Mouse (Mus musculus) ES-E14 (cell line): ENCODE data around the gene Arid5b. TPM values are rescaled to one million over a fixed set of nuclear protein-coding genes. Genes with fewer than 3 reads are reported as not detected.

Experiments
- DNase-seq: peaks from one replicate; pipeline ENCODE4 v3.0.0-alpha.2; 2013; ENCODE audit warnings: low read depth, low spot score
- H3K27ac ChIP-seq: 2 replicates; pipeline ENCODE4 v1.5.1; 2012; ENCODE audit warnings: low read depth, mild to moderate bottlenecking, low read length, moderate library complexity, mixed read lengths; ENCODE audit not compliant: poor library complexity, insufficient read depth, severe bottlenecking
- H3K36me3 ChIP-seq: 2 replicates; pipeline ENCODE4 v1.6.1; 2012; ENCODE audit warnings: mild to moderate bottlenecking, low read length, moderate library complexity, mixed read lengths; ENCODE audit not compliant: control insufficient read depth, poor library complexity, insufficient read depth, severe bottlenecking
- H3K4me1 ChIP-seq, 2 experiments: fragments of 150-350 bp in 1 of 2; sonication (generic) in 1 of 2; 2 replicates each; pipeline ENCODE4 v1.6.1; 2012; ENCODE audit warnings: low read length in 2 of 2, mild to moderate bottlenecking in 1 of 2, mixed read lengths in 1 of 2; ENCODE audit not compliant: control insufficient read depth in 2 of 2, insufficient read depth in 2 of 2, poor library complexity in 1 of 2
- H3K4me3 ChIP-seq, 2 experiments: fragments of 150-350 bp in 1 of 2; sonication (generic) in 1 of 2; 2 replicates each; pipeline ENCODE4 v1.5.1; 2012; ENCODE audit warnings: low read length in 2 of 2, low read depth in 1 of 2, mild to moderate bottlenecking in 1 of 2, mixed read lengths in 1 of 2; ENCODE audit not compliant: insufficient read depth in 1 of 2, poor library complexity in 1 of 2, severe bottlenecking in 1 of 2
- H3K9ac ChIP-seq: 2 replicates; pipeline ENCODE4 v1.6.1; 2012; ENCODE audit warnings: low read depth, mild to moderate bottlenecking, low read length, mixed read lengths; ENCODE audit not compliant: poor library complexity, insufficient read depth, severe bottlenecking
- H3K9me3 ChIP-seq: fragments of 150-350 bp; sonication (generic); 2 replicates; pipeline ENCODE4 v1.6.1; 2012; ENCODE audit warnings: low read depth, mild to moderate bottlenecking, low read length; ENCODE audit not compliant: control insufficient read depth, insufficient read depth
- CHD2 ChIP-seq: IDR thresholded peaks from 2 replicates; pipeline ENCODE4 v1.6.1; 2014; ENCODE audit warnings: mild to moderate bottlenecking, low read depth, low read length, inconsistent platforms
- HCFC1 ChIP-seq: IDR thresholded peaks from 2 replicates; pipeline ENCODE4 v1.6.1; 2012; ENCODE audit warnings: low read length, inconsistent platforms, borderline replicate concordance; ENCODE audit not compliant: insufficient read depth
- MAFK ChIP-seq: IDR thresholded peaks from 2 replicates; pipeline ENCODE4 v1.6.1; 2014; ENCODE audit warnings: mild to moderate bottlenecking, low read depth, low read length, inconsistent platforms; ENCODE audit not compliant: insufficient read depth
- ZC3H11A ChIP-seq: IDR thresholded peaks from 2 replicates; pipeline ENCODE4 v1.6.1; 2012; ENCODE audit warnings: low read depth, mild to moderate bottlenecking, inconsistent platforms, low read length, borderline replicate concordance
- ZNF384 ChIP-seq: IDR thresholded peaks from 2 replicates; pipeline ENCODE4 v1.6.1; 2012; ENCODE audit warnings: low read depth, low read length, inconsistent platforms
- in situ Hi-C, 2 experiments: fragments of 600-800 bp; cut with MboI; formaldehyde crosslinking; loops; one replicate each; pipeline ENCODE4 v1.15.1; 2025; ENCODE audit warnings: low sequenced_read_pairs in 2 of 2, inconsistent platforms in 1 of 2; ENCODE audit not compliant: unreplicated experiment in 2 of 2
- total RNA-seq: library from RNA; depleted of rRNA; stranded (reverse); fragments of 300-350 nt; gene quantifications from 2 replicates; pipeline ENCODE4 v1.2.3, GENCODE M21; 2012

The Arid5b gene
- total RNA-seq, 1 experiment: 26.2 TPM

DNA sequence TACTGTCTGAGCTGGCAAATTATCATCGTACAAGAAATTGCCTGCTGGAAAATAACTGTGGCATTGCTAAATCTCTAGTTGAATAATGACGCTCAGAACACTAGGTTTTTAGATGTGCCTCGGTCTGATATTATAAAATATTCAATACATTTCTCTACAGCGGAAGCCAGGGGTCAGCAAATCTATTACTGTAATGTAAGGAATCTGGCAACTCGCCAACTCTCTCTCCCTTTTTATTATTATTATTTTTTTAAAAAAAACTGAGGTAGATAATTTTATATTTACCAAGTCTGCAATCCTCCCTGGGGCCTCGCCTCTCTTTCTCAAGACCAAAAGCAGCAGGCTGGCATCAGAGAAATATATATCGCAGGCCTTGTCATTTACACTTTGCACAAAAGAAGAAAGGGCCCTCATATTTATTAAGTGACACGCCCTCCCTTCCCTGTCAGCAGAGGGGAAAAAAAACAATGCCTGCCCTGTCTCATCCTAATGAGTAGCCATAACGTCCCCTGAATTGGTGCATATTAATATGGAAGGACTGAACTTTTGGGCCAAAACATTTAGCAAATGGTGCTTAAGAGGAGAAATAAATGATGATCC lies 172.1 kb downstream of the Arid5b start:
- in situ Hi-C loops: no loop called here
- no peaks in the 10 kb centered on the region for H3K9me3 ChIP-seq
- TF ChIP-seq MAFK (no peak), CHD2 (no peak), ZNF384 (no peak), ZC3H11A (no peak), HCFC1 (no peak)
- H3K4me1 ChIP-seq: peaks cover 11 to 14% of the 10 kb centered on the region in 2 experiments
- no peak overlapping the region for H3K9ac ChIP-seq
- peaks cover 24% of the 10 kb centered on the region for H3K36me3 ChIP-seq
- DNase-seq: no peak
- no peak overlapping the region for H3K27ac ChIP-seq
- no peak overlapping the region for H3K4me3 ChIP-seq

DNA sequence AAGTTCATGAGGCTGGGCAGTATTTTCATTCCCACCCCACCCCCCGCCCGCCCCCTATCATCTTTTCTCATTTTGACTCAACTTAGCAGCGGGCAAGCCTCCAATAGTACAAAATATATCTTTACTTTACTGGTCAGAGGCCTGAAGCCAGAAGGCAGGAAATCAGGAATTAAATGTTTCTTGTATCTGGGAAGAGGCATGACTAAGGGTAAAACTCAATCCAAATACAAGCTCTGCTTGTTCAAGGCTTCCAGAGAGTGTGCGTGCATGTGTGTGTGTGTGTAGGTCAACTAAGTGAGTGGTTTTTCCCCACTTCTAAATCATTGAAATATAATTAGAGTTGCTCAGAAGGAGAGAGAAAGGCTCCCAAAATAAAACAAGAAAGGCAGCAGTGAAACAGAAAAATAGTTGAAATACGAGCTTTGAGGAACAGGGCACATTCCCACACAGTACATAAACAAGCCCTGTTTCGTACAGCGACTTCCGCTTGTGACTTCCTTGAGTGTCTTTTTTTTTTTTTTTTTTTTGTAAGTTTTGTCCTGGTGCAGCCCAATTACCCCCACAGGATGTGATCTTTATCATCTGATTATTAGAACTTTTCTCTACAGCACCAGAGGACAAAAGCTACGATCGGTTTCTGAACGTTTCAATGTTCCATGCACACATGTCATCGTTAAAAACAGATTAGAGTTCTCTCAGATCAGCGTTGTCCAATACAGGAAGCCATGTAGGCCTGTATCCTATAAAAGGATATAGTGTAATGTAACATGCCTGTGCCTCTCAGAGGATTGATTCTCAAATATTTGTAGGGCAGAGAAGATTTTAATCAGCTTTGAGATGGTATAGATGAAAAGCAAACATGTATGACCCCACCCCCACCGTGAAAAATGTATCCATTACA lies 173.4 kb downstream of the Arid5b start:
- no peak for TF ChIP-seq ZNF384
- TF ChIP-seq HCFC1: no peak
- TF ChIP-seq ZC3H11A: no peak
- no peak for TF ChIP-seq MAFK
- TF ChIP-seq CHD2: no peak
- Histone ChIP-seq H3K4me3 (no peak overlapping the region), H3K36me3 (peaks cover 20% of the 10 kb centered on the region), H3K4me1 (peaks cover 6% of the 10 kb centered on the region in 2 experiments; a peak in 3 of 4 replicates), H3K9ac (no peak overlapping the region), H3K9me3 (no peaks in the 10 kb centered on the region), H3K27ac (no peak overlapping the region)
- no peak for DNase-seq
- in situ Hi-C loops: no loop called here

DNA sequence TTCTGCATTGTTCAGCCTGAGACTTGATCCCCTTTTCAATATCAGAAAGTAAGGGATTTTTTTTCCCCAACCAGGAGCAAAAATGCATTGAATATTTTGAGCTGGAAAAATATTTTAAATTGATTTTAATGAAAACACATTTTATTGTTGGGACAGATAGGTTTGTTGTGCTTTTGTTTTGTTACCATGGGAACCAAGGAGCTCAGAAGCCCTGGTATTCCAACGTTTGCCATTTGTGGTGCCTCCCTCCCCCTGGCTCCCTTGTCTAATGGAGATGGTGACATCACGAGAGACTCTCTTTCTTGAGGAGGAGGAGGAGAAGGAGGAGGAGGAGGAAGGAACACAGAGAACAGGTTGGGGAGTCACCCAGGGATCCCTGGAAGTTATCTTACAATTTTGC lies 174.1 kb downstream of the Arid5b start:
- H3K4me3 ChIP-seq: no peak overlapping the region
- H3K36me3 ChIP-seq: peaks cover 19% of the 10 kb centered on the region
- H3K4me1 ChIP-seq: peaks cover 6% of the 10 kb centered on the region in 2 experiments; a peak in 3 of 4 replicates
- no peak overlapping the region for H3K27ac ChIP-seq
- no peak overlapping the region for H3K9ac ChIP-seq
- no peak for DNase-seq
- H3K9me3 ChIP-seq: no peaks in the 10 kb centered on the region
- no peak for TF ChIP-seq CHD2
- TF ChIP-seq MAFK: no peak
- no peak for TF ChIP-seq HCFC1
- no peak for TF ChIP-seq ZNF384
- TF ChIP-seq ZC3H11A: no peak
- in situ Hi-C loops: no loop called here

DNA sequence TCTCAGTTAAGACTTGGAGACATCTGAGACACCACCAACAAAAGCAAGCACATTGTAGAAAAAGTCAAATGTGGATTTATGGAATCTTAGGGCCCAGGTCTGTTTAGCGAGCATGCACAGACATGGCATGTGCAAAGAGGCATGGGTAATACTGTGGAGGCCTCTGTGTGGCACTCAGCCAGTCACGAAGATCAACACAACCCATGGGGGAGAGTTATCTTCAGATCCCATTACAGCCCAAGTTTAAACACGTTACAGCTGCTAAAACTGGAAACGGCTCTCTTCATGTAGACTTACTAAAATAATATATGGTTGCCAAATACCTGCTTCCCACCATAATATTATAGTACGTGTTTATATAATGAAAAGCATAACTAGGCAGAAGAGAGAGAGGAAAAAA lies 174.6 kb downstream of the Arid5b start:
- Histone ChIP-seq H3K4me1 (peaks cover 6% of the 10 kb centered on the region in 2 experiments; a peak in 3 of 4 replicates), H3K27ac (no peak overlapping the region), H3K36me3 (peaks cover 15% of the 10 kb centered on the region), H3K4me3 (no peak overlapping the region), H3K9ac (no peak overlapping the region), H3K9me3 (no peaks in the 10 kb centered on the region)
- no peak for DNase-seq
- in situ Hi-C loops: no loop called here
- TF ChIP-seq ZC3H11A: no peak
- TF ChIP-seq CHD2: no peak
- TF ChIP-seq MAFK: no peak
- no peak for TF ChIP-seq HCFC1
- TF ChIP-seq ZNF384: no peak
